Mouse (Mus musculus): ENCODE results near the gene Lrba. TPM values are rescaled to one million over a fixed set of nuclear protein-coding genes. Genes with fewer than 3 reads are reported as not detected.

The Lrba gene
- total and polyA plus RNA-seq, 2 experiments from 2014 or later: 1.6 to 22.0 TPM

DNA sequence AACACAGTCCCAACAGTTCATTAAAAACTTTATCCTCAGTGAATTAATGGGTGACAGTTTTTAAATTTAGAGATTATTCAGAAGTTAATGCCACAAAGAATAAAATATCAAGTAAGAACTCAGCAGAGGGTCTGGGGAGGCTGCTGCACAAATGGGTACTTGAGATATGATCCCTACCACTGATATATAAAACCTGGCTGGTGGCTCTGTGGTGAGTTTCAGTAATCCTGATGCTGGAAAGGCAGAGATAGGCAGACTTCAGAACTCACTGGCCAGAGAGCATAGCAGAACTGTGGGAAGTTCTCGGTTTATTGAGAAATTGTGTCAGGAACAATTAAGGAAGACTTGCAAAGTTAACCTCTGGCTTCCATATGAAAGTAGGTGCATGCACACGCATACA is 199.3 kb downstream of the Lrba start:
- no peak for DNase-seq (ENCODE audit: low spot score)
- no peaks in the 10 kb centered on the region for H3K9me3 ChIP-seq (replicated peaks; ENCODE audit: control insufficient read depth, low read length)
- WGBS: 93% methylated on average over 2 of the region's 2 CpGs
- no peak for ATAC-seq (ENCODE audit: insufficient read depth, low read depth)
- no peak overlapping the region for H3K27ac ChIP-seq (ENCODE audit: low read depth)
- no peak overlapping the region for H3K4me3 ChIP-seq (ENCODE audit: low read depth, low read length)
- TF ChIP-seq EP300 (IDR thresholded peaks at IDR 0.05; ENCODE audit: low read depth) (no peak), CTCF (IDR thresholded peaks at IDR 0.05; ENCODE audit: low read depth) (no peak)
- H3K27me3 ChIP-seq (ENCODE audit: control insufficient read depth, insufficient read depth, low read length): no peaks in the 10 kb centered on the region
- no peak overlapping the region for H3K4me2 ChIP-seq (ENCODE audit: low read depth, low read length)
- H3K4me1 ChIP-seq (ENCODE audit: control insufficient read depth, insufficient read depth): no peaks in the 10 kb centered on the region
- H3K36me3 ChIP-seq (replicated peaks; ENCODE audit: control insufficient read depth, insufficient read depth, low read length): no peaks in the 10 kb centered on the region
- no peak overlapping the region for H3K9ac ChIP-seq (replicated peaks; ENCODE audit: low read depth, low read length)

- Histone ChIP-seq H3K4me1 (ENCODE audit: control insufficient read depth, insufficient read depth) (no peaks in the 10 kb centered on the region), H3K9ac (replicated peaks; ENCODE audit: low read depth, low read length) (no peak overlapping the region), H3K27me3 (ENCODE audit: control insufficient read depth, insufficient read depth, low read length) (no peaks in the 10 kb centered on the region), H3K9me3 (replicated peaks; ENCODE audit: control insufficient read depth, low read length) (no peaks in the 10 kb centered on the region), H3K4me2 (ENCODE audit: low read depth, low read length) (no peak overlapping the region), H3K4me3 (ENCODE audit: low read depth, low read length) (no peak overlapping the region), H3K36me3 (replicated peaks; ENCODE audit: control insufficient read depth, insufficient read depth, low read length) (no peaks in the 10 kb centered on the region), H3K27ac (ENCODE audit: low read depth) (no peak overlapping the region)
- no peak for TF ChIP-seq EP300 (IDR thresholded peaks at IDR 0.05; ENCODE audit: low read depth)
- ATAC-seq (ENCODE audit: insufficient read depth, low read depth): no peak
- WGBS: 86% methylated on average over 1 of the region's 1 CpGs
- no peak for DNase-seq (ENCODE audit: low spot score)
Observed at GRCm38 (mm10) chr3:86426733-86427132, 202.3 kb downstream of the Lrba start.

GRCm38 (mm10) chr3:86443497-86443896 is 219.0 kb downstream of the Lrba start:
- Histone ChIP-seq H3K4me3 (ENCODE audit: low read depth, low read length) (no peak overlapping the region), H3K27me3 (ENCODE audit: control insufficient read depth, insufficient read depth, low read length) (no peaks in the 10 kb centered on the region), H3K9me3 (replicated peaks; ENCODE audit: control insufficient read depth, low read length) (no peaks in the 10 kb centered on the region), H3K36me3 (replicated peaks; ENCODE audit: control insufficient read depth, insufficient read depth, low read length) (no peaks in the 10 kb centered on the region), H3K4me1 (ENCODE audit: control insufficient read depth, insufficient read depth) (no peaks in the 10 kb centered on the region), H3K4me2 (ENCODE audit: low read depth, low read length) (no peak overlapping the region), H3K27ac (ENCODE audit: low read depth) (no peak overlapping the region), H3K9ac (replicated peaks; ENCODE audit: low read depth, low read length) (no peak overlapping the region)
- 81% methylated on average over 4 of the region's 4 CpGs for WGBS
- DNase-seq (ENCODE audit: low spot score) (no peak), ATAC-seq (ENCODE audit: insufficient read depth, low read depth) (no peak)
- TF ChIP-seq EP300 (IDR thresholded peaks at IDR 0.05; ENCODE audit: low read depth) (no peak), CTCF (IDR thresholded peaks at IDR 0.05; ENCODE audit: low read depth) (no peak)

DNA sequence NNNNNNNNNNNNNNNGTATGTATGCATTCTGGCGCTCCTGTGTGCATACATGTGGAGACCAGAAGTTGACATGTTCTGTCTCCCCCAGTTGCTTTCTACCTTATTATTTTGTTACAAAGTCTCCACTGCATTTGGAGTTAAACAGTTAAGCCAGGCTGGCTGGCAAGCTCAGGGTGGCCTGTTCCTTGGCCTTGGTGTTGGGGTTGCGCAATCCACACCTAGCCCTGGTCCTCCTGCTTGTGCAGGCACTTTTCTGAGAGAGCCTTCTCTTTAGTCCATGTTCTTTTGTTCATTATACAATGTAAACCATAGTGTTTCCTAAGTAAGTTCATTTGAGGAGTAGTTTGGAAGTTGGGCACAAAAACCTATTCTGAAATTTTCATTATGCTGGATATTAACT is 226.7 kb downstream of the Lrba start:
- Histone ChIP-seq H3K27me3 (ENCODE audit: control insufficient read depth, insufficient read depth, low read length) (no peaks in the 10 kb centered on the region), H3K9me3 (replicated peaks; ENCODE audit: control insufficient read depth, low read length) (no peaks in the 10 kb centered on the region), H3K4me2 (ENCODE audit: low read depth, low read length) (no peak overlapping the region), H3K4me3 (ENCODE audit: low read depth, low read length) (no peak overlapping the region), H3K4me1 (ENCODE audit: control insufficient read depth, insufficient read depth) (no peaks in the 10 kb centered on the region), H3K36me3 (replicated peaks; ENCODE audit: control insufficient read depth, insufficient read depth, low read length) (no peaks in the 10 kb centered on the region), H3K27ac (ENCODE audit: low read depth) (no peak overlapping the region), H3K9ac (replicated peaks; ENCODE audit: low read depth, low read length) (no peak overlapping the region)
- no peak for TF ChIP-seq CTCF (IDR thresholded peaks at IDR 0.05; ENCODE audit: low read depth)
- TF ChIP-seq EP300 (IDR thresholded peaks at IDR 0.05; ENCODE audit: low read depth): no peak
- ATAC-seq (ENCODE audit: insufficient read depth, low read depth): no peak
- no peak for DNase-seq (ENCODE audit: low spot score)
- 94% methylated on average over 2 of the region's 2 CpGs for WGBS

DNA sequence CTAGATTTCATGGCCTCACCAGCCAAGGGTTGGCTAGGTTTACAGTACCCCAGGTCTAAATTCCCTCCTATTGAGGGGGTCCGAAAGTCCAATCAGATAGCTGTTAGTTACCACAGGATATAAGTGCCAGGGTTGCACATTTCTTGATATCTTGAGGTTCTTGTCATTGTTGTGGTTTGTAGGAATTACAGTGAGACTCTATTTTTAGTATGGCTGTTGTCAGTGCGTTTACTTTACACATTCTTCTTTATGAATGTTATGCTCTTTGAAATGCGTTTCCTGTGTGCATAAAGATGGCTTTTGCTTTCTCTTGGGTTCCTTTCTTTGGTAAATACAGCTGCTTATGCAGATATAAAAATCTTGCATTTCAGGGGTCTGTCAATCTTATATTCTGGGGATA is 237.1 kb downstream of the Lrba start:
- H3K4me3 ChIP-seq (ENCODE audit: low read depth, low read length): no peak overlapping the region
- 38% methylated on average over 3 of the region's 3 CpGs for WGBS
- H3K27me3 ChIP-seq (ENCODE audit: control insufficient read depth, insufficient read depth, low read length): no peaks in the 10 kb centered on the region
- no peak overlapping the region for H3K27ac ChIP-seq (ENCODE audit: low read depth)
- H3K9ac ChIP-seq (replicated peaks; ENCODE audit: low read depth, low read length): no peak overlapping the region
- H3K4me1 ChIP-seq (ENCODE audit: control insufficient read depth, insufficient read depth): no peaks in the 10 kb centered on the region
- DNase-seq (ENCODE audit: low spot score): no peak
- no peak overlapping the region for H3K4me2 ChIP-seq (ENCODE audit: low read depth, low read length)
- no peaks in the 10 kb centered on the region for H3K36me3 ChIP-seq (replicated peaks; ENCODE audit: control insufficient read depth, insufficient read depth, low read length)
- no peak for ATAC-seq (ENCODE audit: insufficient read depth, low read depth)
- no peaks in the 10 kb centered on the region for H3K9me3 ChIP-seq (replicated peaks; ENCODE audit: control insufficient read depth, low read length)
- TF ChIP-seq EP300 (IDR thresholded peaks at IDR 0.05; ENCODE audit: low read depth) (no peak), CTCF (IDR thresholded peaks at IDR 0.05; ENCODE audit: low read depth) (no peak)

GRCm38 (mm10) chr3:86489992-86490391 is 265.5 kb downstream of the Lrba start:
- Histone ChIP-seq H3K27ac (ENCODE audit: low read depth) (no peak overlapping the region), H3K36me3 (replicated peaks; ENCODE audit: control insufficient read depth, insufficient read depth, low read length) (no peaks in the 10 kb centered on the region), H3K4me2 (ENCODE audit: low read depth, low read length) (no peak overlapping the region), H3K4me3 (ENCODE audit: low read depth, low read length) (no peak overlapping the region), H3K9me3 (replicated peaks; ENCODE audit: control insufficient read depth, low read length) (no peaks in the 10 kb centered on the region), H3K4me1 (ENCODE audit: control insufficient read depth, insufficient read depth) (no peaks in the 10 kb centered on the region), H3K27me3 (ENCODE audit: control insufficient read depth, insufficient read depth, low read length) (no peaks in the 10 kb centered on the region), H3K9ac (replicated peaks; ENCODE audit: low read depth, low read length) (no peak overlapping the region)
- WGBS: 89% methylated on average over 1 of the region's 1 CpGs
- TF ChIP-seq EP300 (IDR thresholded peaks at IDR 0.05; ENCODE audit: low read depth) (no peak), CTCF (IDR thresholded peaks at IDR 0.05; ENCODE audit: low read depth) (no peak)
- no peak for DNase-seq (ENCODE audit: low spot score)
- no peak for ATAC-seq (ENCODE audit: insufficient read depth, low read depth)

Measured in heart, postnatal 0 days (tissue).